Mouse (Mus musculus) hindbrain, embryonic 16.5 days (tissue): Measurements from ENCODE around the gene Spata2l. TPM values are rescaled to one million over a fixed set of nuclear protein-coding genes. Genes with fewer than 3 reads are reported as not detected.
"Not testable (repeated sequence)": the region's sequence is repeated elsewhere in the genome, so short reads cannot be mapped to it uniquely, and the experiment has no call there.

Source experiments
- ATAC-seq: fragments of 200-750 bp; cut with Nextera tagmentation; 2 replicates; pipeline ENCODE4 v1.8.0; 2017; ENCODE audit warnings: moderate TSS enrichment, moderate library complexity
- H3K27ac ChIP-seq: fragments of 300-500 bp; sonication (generic); 2 replicates; pipeline ENCODE4 v1.5.1; 2014; ENCODE audit warnings: low read depth, mild to moderate bottlenecking, control low read depth, low read length, moderate library complexity
- H3K27me3 ChIP-seq: fragments of 300-500 bp; sonication (generic); replicated peaks from 2 replicates; pipeline ENCODE4 v1.6.1; 2014; ENCODE audit warnings: low read length; ENCODE audit not compliant: control insufficient read depth, insufficient read depth
- H3K36me3 ChIP-seq: fragments of 300-500 bp; sonication (generic); 2 replicates; pipeline ENCODE4 v1.6.1; 2014; ENCODE audit warnings: mild to moderate bottlenecking, low read length, moderate library complexity, mixed read lengths; ENCODE audit not compliant: control insufficient read depth, insufficient read depth
- H3K4me1 ChIP-seq: fragments of 300-500 bp; sonication (generic); 2 replicates; pipeline ENCODE4 v1.6.1; 2014; ENCODE audit warnings: low read depth, low read length; ENCODE audit not compliant: control insufficient read depth, insufficient read depth
- H3K4me2 ChIP-seq: fragments of 300-500 bp; sonication (generic); 2 replicates; pipeline ENCODE4 v1.6.1; 2014; ENCODE audit warnings: mild to moderate bottlenecking, low read length, control low read depth, moderate library complexity
- H3K4me3 ChIP-seq: fragments of 300-500 bp; sonication (generic); 2 replicates; pipeline ENCODE4 v1.5.1; 2014; ENCODE audit warnings: mild to moderate bottlenecking, low read length, control low read depth, moderate library complexity
- H3K9ac ChIP-seq: fragments of 300-500 bp; sonication (generic); 2 replicates; pipeline ENCODE4 v1.6.1; 2014; ENCODE audit warnings: low read depth, mild to moderate bottlenecking, control low read depth, low read length, moderate library complexity
- H3K9me3 ChIP-seq: fragments of 300-500 bp; sonication (generic); 2 replicates; pipeline ENCODE4 v1.6.1; 2014; ENCODE audit warnings: mild to moderate bottlenecking, low read length, moderate library complexity; ENCODE audit not compliant: control insufficient read depth
- WGBS: fragments of 180-500 bp; shearing (Covaris S2); extraction: QIAGEN DNeasy Blood & Tissue Kit; methylation state at CpG from one replicate; pipeline ENCODE4 v1.1.7; 2014; 5-methylcytosine and 5-hydroxymethylcytosine counted together
- polyA plus RNA-seq: library from polyadenylated mRNA; unstranded; fragments of >200 nt; fragmentation: Nextera tagmentation; extraction: Ambion mirVana; gene quantifications from 2 replicates; pipeline ENCODE4 v1.2.1, GENCODE M21; 2015

Gene Spata2l
- polyA plus RNA-seq, 1 experiment from 2014 or later, result 13.8 TPM

- no peak overlapping the region for H3K4me3 ChIP-seq
- H3K27ac ChIP-seq, result no peak overlapping the region
- H3K4me1 ChIP-seq, result no peaks in the 10 kb centered on the region
- 81% methylated on average over 4 of the region's 4 CpGs for WGBS
- no peak overlapping the region; the same call in 1 of the 2 replicates for H3K9ac ChIP-seq
- H3K4me2 ChIP-seq, result no peak overlapping the region
- H3K36me3 ChIP-seq, result peaks cover 22% of the 10 kb centered on the region
- no peak for ATAC-seq
- H3K27me3 ChIP-seq, result no peaks in the 10 kb centered on the region
- no peaks in the 10 kb centered on the region for H3K9me3 ChIP-seq
Measured at GRCm38 (mm10) chr8:123271901-123272300, 35.9 kb upstream of the Spata2l start.

- H3K4me1 ChIP-seq, result no peaks in the 10 kb centered on the region
Measured at GRCm38 (mm10) chr8:123271147-123271546, 35.1 kb upstream of the Spata2l start.

GRCm38 (mm10) chr8:123267926-123268656 is 32.1 kb upstream of the Spata2l start:
- ATAC-seq, result no peak

More at GRCm38 (mm10) chr8:123271147-123271546, 35.1 kb upstream of the Spata2l start:
- Histone ChIP-seq H3K36me3 (peaks cover 29% of the 10 kb centered on the region), H3K9ac (no peak overlapping the region), H3K4me3 (no peak overlapping the region), H3K27me3 (no peaks in the 10 kb centered on the region), H3K9me3 (no peaks in the 10 kb centered on the region), H3K27ac (no peak overlapping the region), H3K4me2 (no peak overlapping the region)
- ATAC-seq, result no peak
- 89% methylated on average over 10 of the region's 10 CpGs for WGBS

GRCm38 (mm10) chr8:123257593-123257992 is 21.6 kb upstream of the Spata2l start:
- Histone ChIP-seq H3K36me3 (peaks cover 31% of the 10 kb centered on the region), H3K4me1 (peaks cover 26% of the 10 kb centered on the region)
- WGBS, result 90% methylated on average over 8 of the region's 8 CpGs
- H3K9me3 ChIP-seq, H3K27me3 ChIP-seq, H3K27ac ChIP-seq, H3K4me2 ChIP-seq, ATAC-seq, H3K9ac ChIP-seq, H3K4me3 ChIP-seq: not testable (repeated sequence)

More at GRCm38 (mm10) chr8:123267926-123268656, 32.1 kb upstream of the Spata2l start:
- no peaks in the 10 kb centered on the region for H3K4me1 ChIP-seq
- H3K9me3 ChIP-seq, result no peaks in the 10 kb centered on the region
- no peak overlapping the region for H3K9ac ChIP-seq
- no peaks in the 10 kb centered on the region for H3K27me3 ChIP-seq
- H3K36me3 ChIP-seq, result peaks cover 47% of the 10 kb centered on the region
- H3K4me3 ChIP-seq, result no peak overlapping the region
- 78% methylated on average over 14 of the region's 14 CpGs for WGBS
- H3K4me2 ChIP-seq, result no peak overlapping the region
- no peak overlapping the region for H3K27ac ChIP-seq

GRCm38 (mm10) chr8:123257114-123257513 is 21.1 kb upstream of the Spata2l start:
- Histone ChIP-seq H3K4me3 (no peak overlapping the region), H3K9ac (no peak overlapping the region), H3K36me3 (peaks cover 31% of the 10 kb centered on the region), H3K4me2 (no peak overlapping the region), H3K27me3 (no peaks in the 10 kb centered on the region), H3K4me1 (peaks cover 28% of the 10 kb centered on the region), H3K27ac (no peak overlapping the region), H3K9me3 (no peaks in the 10 kb centered on the region)
- WGBS, result 61% methylated on average over 3 of the region's 3 CpGs
- no peak for ATAC-seq

- WGBS, result 76% methylated on average over 6 of the region's 6 CpGs
- Histone ChIP-seq H3K4me3 (peak overlapping the region; percentile 98), H3K9me3 (no peaks in the 10 kb centered on the region), H3K4me2 (peak overlapping the region; percentile 81), H3K27ac (no peak overlapping the region), H3K27me3 (no peaks in the 10 kb centered on the region), H3K9ac (peak overlapping the region; percentile 99), H3K4me1 (peaks cover 28% of the 10 kb centered on the region), H3K36me3 (peaks cover 36% of the 10 kb centered on the region)
- no peak for ATAC-seq
Measured at GRCm38 (mm10) chr8:123255170-123255569, 19.1 kb upstream of the Spata2l start.

- Histone ChIP-seq H3K36me3 (peaks cover 32% of the 10 kb centered on the region), H3K9me3 (no peaks in the 10 kb centered on the region), H3K27me3 (no peaks in the 10 kb centered on the region), H3K27ac (peak within 1 kb of the TSS; percentile 92), H3K4me3 (peak within 1 kb of the TSS; percentile 98), H3K4me2 (peak within 1 kb of the TSS; percentile 81), H3K4me1 (peaks cover 28% of the 10 kb centered on the region), H3K9ac (peak within 1 kb of the TSS; percentile 99)
- ATAC-seq, result peak; percentile 96
- WGBS, result under 1% methylated on average over 63 of the region's 99 CpGs
Measured at GRCm38 (mm10) chr8:123254099-123254885, 18.3 kb upstream of the Spata2l start, which contains the start of the genes Zfp276 and Vps9d1. TSS of gene Zfp276 (plus strand) at chr8:123254195. TSS of gene Vps9d1 (minus strand) at chr8:123254348.

- ATAC-seq, result peak; percentile 65
- peak overlapping the region; percentile 98 for H3K4me3 ChIP-seq
- H3K36me3 ChIP-seq, result peaks cover 32% of the 10 kb centered on the region
- no peaks in the 10 kb centered on the region for H3K9me3 ChIP-seq
- 0% methylated on average over 39 of the region's 40 CpGs for WGBS
- H3K4me2 ChIP-seq, result peak overlapping the region; percentile 72
- peaks cover 28% of the 10 kb centered on the region for H3K4me1 ChIP-seq
- peak overlapping the region; percentile 99 for H3K9ac ChIP-seq
- peak overlapping the region; percentile 92 for H3K27ac ChIP-seq
- no peaks in the 10 kb centered on the region for H3K27me3 ChIP-seq
Measured at GRCm38 (mm10) chr8:123253451-123254098, 17.5 kb upstream of the Spata2l start.
